ENCODE assay signal across 9 mouse cellular contexts in the genomic region with DNA sequence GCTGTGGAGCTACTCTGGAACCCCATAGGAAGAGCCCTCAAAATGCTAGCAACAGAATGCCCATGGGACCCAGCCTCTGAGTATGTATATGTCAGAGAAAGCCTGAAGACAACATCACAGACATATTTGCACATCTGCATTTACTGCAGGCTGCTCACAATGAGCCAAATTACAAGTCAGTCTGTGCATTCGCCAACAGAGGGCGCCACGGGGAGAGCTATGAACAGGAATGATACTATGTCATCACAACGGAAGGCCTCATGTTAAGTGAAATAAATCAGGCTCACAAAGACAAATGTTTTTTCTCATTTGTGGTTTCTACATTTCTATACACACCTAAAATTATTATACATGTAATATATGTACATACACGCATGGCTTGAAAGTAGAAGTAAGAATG.
A peak's percentile ranks its signal among the peaks of the same experiment; 100 is the strongest.
DNase-seq lines count a peak whose midpoint lies in the region; ATAC-seq and TF ChIP-seq lines count a peak whose summit lies in the region.
"Had no signal": no experiment of that assay in that cellular context is flagged by ENCODE, and none has a peak within 500 bp of the region (broad histone marks: within the 10 kb centered on the region; RNA-seq: fewer than 3 reads in every experiment).

No protein-coding gene starts in this region.

- peak; percentile 39 for TF ChIP-seq CTCF in left cerebral cortex, adult 2 months (IDR thresholded peaks at IDR 0.05)

- no peaks in the 10 kb centered on the region for H3K9me3 ChIP-seq in intestine, embryonic 15.5 days
- H3K9me3 ChIP-seq: limb, embryonic 12.5 days had no signal

- intact Hi-C loops in left cerebral cortex, adult 2 months (cut with DNase I): loop anchor here (2.0 to 5.0 kb wide), 3 partner anchors 37 to 204 kb away; no protein-coding TSS in a partner anchor
- intact Hi-C loops in left cerebral cortex, postnatal 36 days (cut with DNase I): loop anchor here (5.0 kb wide), 1 partner anchor 39 kb away; no protein-coding TSS in a partner anchor

- 71% methylated on average over 5 of the region's 5 CpGs for WGBS in intestine, embryonic 15.5 days

- no peak overlapping the region for H3K9ac ChIP-seq in intestine, embryonic 15.5 days
- H3K9ac ChIP-seq: limb, embryonic 12.5 days had no signal

- H3K27ac ChIP-seq in left cerebral cortex, adult 2 months: no peak overlapping the region
- H3K27ac ChIP-seq in intestine, embryonic 15.5 days: no peak overlapping the region
- H3K27ac ChIP-seq: limb, embryonic 12.5 days had no signal

- no peak overlapping the region for H3K4me3 ChIP-seq in left cerebral cortex, adult 2 months
- no peak overlapping the region for H3K4me3 ChIP-seq in intestine, embryonic 15.5 days (replicated peaks)
- H3K4me3 ChIP-seq: limb, embryonic 12.5 days had no signal

- H3K27me3 ChIP-seq in intestine, embryonic 15.5 days (replicated peaks): no peaks in the 10 kb centered on the region
- H3K27me3 ChIP-seq: limb, embryonic 12.5 days had no signal

- no peaks in the 10 kb centered on the region for H3K4me1 ChIP-seq in intestine, embryonic 15.5 days (replicated peaks)
- H3K4me1 ChIP-seq: limb, embryonic 12.5 days had no signal

- H3K4me2 ChIP-seq in intestine, embryonic 15.5 days (replicated peaks): no peak overlapping the region
- H3K4me2 ChIP-seq: limb, embryonic 12.5 days had no signal

- 0 out of 2 replicates have a peak, but pooled peaks cover 2% of the 10 kb centered on the region for H3K36me3 ChIP-seq in intestine, embryonic 15.5 days

- DNase-seq in adrenal gland, postnatal 14 days: peak; percentile 47
- no peak for DNase-seq in adrenal gland, adult 2 months
- DNase-seq in left cerebral cortex, adult 2 months (ENCODE audit: extremely low spot score in 1 of 2, low spot score in 2 of 2): no peak
- DNase-seq in left cerebral cortex, postnatal 36 days (ENCODE audit: low spot score in 2 of 2): no peak
- DNase-seq in NIH3T3 (ENCODE audit: low read depth): peak; percentile 48
- no peak for DNase-seq in yolk sac, embryonic 10.5 days (ENCODE audit: low spot score)

- ATAC-seq in megakaryocyte, adult 5-6 weeks (ENCODE audit: poor library complexity, severe bottlenecking): peak; percentile 66
- ATAC-seq in intestine, embryonic 15.5 days: no peak

Comparison
In these comparisons a context has a peak if more than half of its experiments do, and no peak if none do; other contexts are left out.
1. DNase-seq: peak in adrenal gland, postnatal 14 days (single experiment) and NIH3T3 (single experiment); none in adrenal gland, adult 2 months (single experiment), left cerebral cortex, adult 2 months (0 of 2), left cerebral cortex, postnatal 36 days (0 of 2) and yolk sac, embryonic 10.5 days (single experiment).